Mouse (Mus musculus) hindbrain, embryonic 10.5 days (tissue): Measurements from ENCODE around the gene Ppfia3. TPM values are rescaled to one million over a fixed set of nuclear protein-coding genes. Genes with fewer than 3 reads are reported as not detected.

Source experiments
- DNase-seq: peaks from one replicate; pipeline ENCODE4 v3.0.0-alpha.2; 2017; ENCODE audit warnings: low spot score
- H3K27ac ChIP-seq: fragments of 300-500 bp; sonication (generic); 2 replicates; pipeline ENCODE4 v1.5.1; 2016; ENCODE audit warnings: mild to moderate bottlenecking, moderate library complexity
- H3K27me3 ChIP-seq: fragments of 300-500 bp; sonication (generic); 2 replicates; pipeline ENCODE4 v1.6.1; 2016; ENCODE audit warnings: mild to moderate bottlenecking; ENCODE audit not compliant: poor library complexity, insufficient read depth, severe bottlenecking
- H3K36me3 ChIP-seq: fragments of 300-500 bp; sonication (generic); 2 replicates; pipeline ENCODE4 v1.6.1; 2016; ENCODE audit warnings: mild to moderate bottlenecking, moderate library complexity
- H3K4me1 ChIP-seq: fragments of 300-500 bp; sonication (generic); replicated peaks from 2 replicates; pipeline ENCODE4 v1.6.1; 2016; ENCODE audit warnings: mild to moderate bottlenecking
- H3K4me3 ChIP-seq: fragments of 300-500 bp; sonication (generic); 2 replicates; pipeline ENCODE4 v1.5.1; 2016; ENCODE audit warnings: mild to moderate bottlenecking, moderate library complexity
- H3K9me3 ChIP-seq: fragments of 300-500 bp; sonication (generic); 2 replicates; pipeline ENCODE4 v1.6.1; 2016; ENCODE audit warnings: mild to moderate bottlenecking, moderate library complexity
- WGBS: fragments of 180-500 bp; shearing (Covaris S2); methylation state at CpG from one replicate; pipeline ENCODE4 v1.1.7; 2016; 5-methylcytosine and 5-hydroxymethylcytosine counted together
- polyA plus RNA-seq: library from polyadenylated mRNA; unstranded; fragments of >200 nt; fragmentation: Nextera tagmentation; extraction: Ambion mirVana; gene quantifications from 2 replicates; pipeline ENCODE4 v1.2.1, GENCODE M21; 2016

Ppfia3 gene
- polyA plus RNA-seq, 1 experiment from 2014 or later, result 12.9 TPM

DNA sequence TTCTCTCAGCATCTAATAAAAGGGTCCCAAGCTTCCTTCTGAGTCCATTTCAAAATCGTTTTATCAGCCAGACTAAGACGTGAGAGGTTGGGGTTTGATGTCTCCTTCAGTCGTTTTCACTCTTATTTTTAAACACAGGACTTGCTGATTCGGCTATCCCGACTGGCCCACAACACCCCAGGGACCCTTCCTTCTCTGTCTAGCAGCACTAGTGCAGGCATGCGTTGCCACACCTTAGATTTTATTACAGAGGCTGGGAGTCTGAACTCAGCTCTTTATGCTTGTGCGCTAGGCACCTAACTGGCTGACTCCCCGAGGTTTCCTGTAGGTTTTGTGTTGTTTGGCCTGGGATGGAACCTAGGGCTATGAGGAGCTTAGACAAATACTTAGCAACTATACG lies 53.3 kb downstream of the Ppfia3 start:
- DNase-seq, result no peak
- H3K9me3 ChIP-seq, result no peaks in the 10 kb centered on the region
- peaks cover 28% of the 10 kb centered on the region for H3K4me1 ChIP-seq
- H3K27ac ChIP-seq, result no peak overlapping the region
- peaks cover 6% of the 10 kb centered on the region; the same call in 1 of the 2 replicates for H3K36me3 ChIP-seq
- H3K4me3 ChIP-seq, result no peak overlapping the region
- peaks cover 6% of the 10 kb centered on the region; the same call in 1 of the 2 replicates for H3K27me3 ChIP-seq
- 46% methylated on average over 9 of the region's 9 CpGs for WGBS

DNA sequence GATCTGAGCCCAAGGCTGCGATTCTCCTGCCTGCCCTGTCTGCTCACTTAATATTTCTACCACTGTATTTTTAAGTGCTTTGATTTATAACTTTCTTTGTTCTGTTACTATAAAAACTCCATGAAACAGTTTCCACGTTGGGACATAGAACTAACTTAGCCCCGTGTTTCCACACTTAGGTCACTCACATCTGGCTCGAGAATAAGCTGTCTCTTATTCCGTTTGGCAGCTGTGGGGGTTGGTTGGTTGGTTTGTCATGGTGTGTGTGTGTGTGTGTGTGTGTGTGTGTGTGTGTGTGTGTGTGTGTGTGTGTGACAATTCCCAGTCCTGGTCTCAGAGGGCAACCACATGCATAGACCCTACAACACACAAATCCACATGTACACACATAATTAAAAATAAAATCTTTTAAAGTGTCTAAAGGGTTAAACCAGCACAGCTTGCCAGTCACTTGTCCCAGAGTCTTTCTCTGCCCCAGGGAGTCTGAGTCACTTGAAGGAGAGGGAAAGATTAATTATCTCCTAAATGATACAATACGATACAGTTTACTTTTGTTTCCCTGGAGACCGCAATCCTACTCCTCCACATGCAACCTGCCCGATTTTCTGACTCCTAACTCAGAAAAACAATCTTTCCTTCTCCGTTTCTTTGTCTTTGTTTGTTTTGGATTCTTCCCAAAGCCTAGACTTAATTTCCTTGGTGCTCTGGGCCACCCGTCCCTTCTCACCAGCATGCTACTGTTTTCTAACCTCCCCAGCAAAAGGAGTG lies 53.9 kb downstream of the Ppfia3 start:
- H3K27ac ChIP-seq, result no peak overlapping the region
- DNase-seq, result no peak
- WGBS, result 40% methylated on average over 10 of the region's 10 CpGs

DNA sequence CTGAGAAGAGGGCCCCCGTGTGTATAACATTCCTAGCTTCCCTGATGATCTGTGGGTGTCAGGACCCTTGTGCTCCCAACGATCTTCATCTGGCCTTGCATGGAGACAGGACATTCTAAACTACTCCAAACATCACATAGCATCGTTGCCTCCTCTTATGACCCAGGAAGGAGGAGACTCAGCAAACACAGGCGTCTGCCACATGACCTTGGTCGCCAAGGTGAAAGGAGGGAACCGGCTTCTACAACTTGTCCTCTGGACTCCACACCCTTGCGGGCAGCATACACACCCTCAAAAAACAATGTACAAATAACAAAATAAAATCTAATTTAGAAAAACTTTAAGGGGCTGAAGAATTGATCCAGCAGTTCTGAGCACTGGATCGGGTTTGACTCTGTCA lies 54.8 kb downstream of the Ppfia3 start:
- Histone ChIP-seq H3K27me3 (peaks cover 10% of the 10 kb centered on the region; the same call in 1 of the 2 replicates), H3K36me3 (0 out of 2 replicates have a peak, but pooled peaks cover 3% of the 10 kb centered on the region)

More for the DNA sequence above, 53.9 kb downstream of the Ppfia3 start:
- Histone ChIP-seq H3K27me3 (peaks cover 10% of the 10 kb centered on the region; the same call in 1 of the 2 replicates), H3K4me1 (peaks cover 29% of the 10 kb centered on the region), H3K36me3 (peaks cover 6% of the 10 kb centered on the region; the same call in 1 of the 2 replicates), H3K9me3 (no peaks in the 10 kb centered on the region), H3K4me3 (no peak overlapping the region)

DNA sequence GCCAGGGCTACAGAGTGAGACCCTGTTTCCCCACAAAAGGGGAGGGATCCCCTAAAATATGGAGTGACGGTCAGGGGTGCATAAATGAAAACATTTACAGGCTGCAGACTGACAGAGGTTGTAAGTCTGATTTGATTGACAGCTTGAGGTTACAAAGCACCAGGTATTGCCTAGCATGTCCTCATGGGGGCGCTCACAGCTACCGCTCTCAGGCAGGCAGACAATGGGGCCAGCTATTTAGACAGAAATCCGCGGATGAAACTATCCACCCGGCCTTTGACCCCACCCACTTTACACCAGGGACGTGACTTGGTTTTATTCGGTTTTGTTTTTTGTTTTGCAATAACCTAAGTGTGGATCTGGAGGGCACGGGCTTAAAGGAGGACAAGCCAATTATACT lies 57.4 kb downstream of the Ppfia3 start:
- WGBS, result 14% methylated on average over 9 of the region's 9 CpGs
- no peaks in the 10 kb centered on the region for H3K36me3 ChIP-seq
- no peak overlapping the region for H3K4me3 ChIP-seq
- H3K4me1 ChIP-seq, result peaks cover 41% of the 10 kb centered on the region
- DNase-seq, result peak; percentile 77
- peaks cover 10% of the 10 kb centered on the region; the same call in 1 of the 2 replicates for H3K27me3 ChIP-seq
- peak overlapping the region; percentile 70 for H3K27ac ChIP-seq
- no peaks in the 10 kb centered on the region for H3K9me3 ChIP-seq

More for the DNA sequence above, 54.8 kb downstream of the Ppfia3 start:
- H3K4me1 ChIP-seq, result peaks cover 29% of the 10 kb centered on the region
- DNase-seq, result no peak
- H3K4me3 ChIP-seq, result no peak overlapping the region
- H3K9me3 ChIP-seq, result no peaks in the 10 kb centered on the region
- 68% methylated on average over 8 of the region's 8 CpGs for WGBS
- H3K27ac ChIP-seq, result no peak overlapping the region

DNA sequence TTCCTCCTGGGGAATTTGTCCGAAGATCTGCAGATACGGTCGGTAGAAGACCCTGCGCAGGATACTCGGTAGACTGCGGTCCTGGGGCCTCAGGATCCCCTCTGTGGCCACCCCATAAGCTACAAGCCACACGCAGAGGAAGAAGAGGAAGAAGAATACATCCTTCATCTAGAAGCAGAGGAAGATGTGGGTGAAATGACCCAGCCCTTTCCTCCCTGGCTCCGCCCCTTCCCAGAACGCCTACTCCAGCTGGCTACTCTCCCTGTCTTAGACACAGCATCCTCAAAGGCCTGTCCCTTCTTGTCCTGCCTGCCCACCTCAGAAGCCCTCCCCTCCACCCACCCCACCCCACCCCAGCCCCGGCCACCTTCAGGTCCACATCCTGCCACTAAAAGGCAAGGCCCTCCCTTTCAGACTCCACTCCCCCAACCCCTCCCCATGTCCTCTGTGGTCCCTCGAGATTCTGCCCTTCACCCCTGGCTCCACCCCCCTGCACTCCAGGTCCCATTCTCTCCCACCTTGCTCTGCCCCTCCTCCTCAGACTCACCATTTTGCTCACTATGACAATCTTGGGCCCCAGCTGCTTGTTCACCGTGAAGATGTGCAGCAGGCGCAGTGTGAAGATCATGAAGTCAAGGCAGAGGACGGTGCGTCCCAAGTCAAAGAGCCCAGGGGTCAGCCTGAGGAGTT lies 58.1 kb downstream of the Ppfia3 start:
- Histone ChIP-seq H3K4me1 (peaks cover 40% of the 10 kb centered on the region), H3K27ac (peak overlapping the region; percentile 70), H3K4me3 (no peak overlapping the region), H3K9me3 (no peaks in the 10 kb centered on the region), H3K27me3 (peaks cover 10% of the 10 kb centered on the region; the same call in 1 of the 2 replicates), H3K36me3 (no peaks in the 10 kb centered on the region)
- 66% methylated on average over 15 of the region's 15 CpGs for WGBS
- DNase-seq, result no peak

GRCm38 (mm10) chr7:45305275-45305674 lies 61.5 kb downstream of the Ppfia3 start:
- Histone ChIP-seq H3K4me3 (peak overlapping the region; percentile 49), H3K36me3 (no peaks in the 10 kb centered on the region), H3K4me1 (peaks cover 29% of the 10 kb centered on the region), H3K27me3 (peaks cover 5% of the 10 kb centered on the region; the same call in 1 of the 2 replicates), H3K9me3 (no peaks in the 10 kb centered on the region), H3K27ac (peak overlapping the region; percentile 76)
- WGBS, result 4% methylated on average over 17 of the region's 17 CpGs
- peak; percentile 81 for DNase-seq

DNA sequence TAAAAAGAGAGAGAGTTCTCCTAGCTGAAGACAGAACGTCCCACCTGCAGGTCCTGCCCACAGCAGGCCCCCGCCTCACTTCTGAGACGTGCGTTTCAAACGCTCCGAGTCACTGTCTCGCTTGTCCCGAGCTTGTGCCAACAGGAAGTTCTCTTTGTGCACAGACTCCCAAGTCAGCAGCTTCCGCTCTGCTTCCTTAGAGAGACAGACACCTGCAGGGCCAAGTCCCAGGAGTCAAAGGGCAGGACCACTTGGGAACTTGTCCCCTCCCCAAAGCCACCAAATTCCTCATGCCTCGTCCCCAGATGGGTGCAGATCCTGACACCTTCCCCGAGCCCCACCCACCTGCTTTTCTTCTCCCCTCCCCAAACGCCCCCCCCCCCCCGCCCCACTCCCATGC lies 62.0 kb downstream of the Ppfia3 start:
- Histone ChIP-seq H3K27ac (peak overlapping the region; percentile 76), H3K36me3 (no peaks in the 10 kb centered on the region), H3K4me3 (peak overlapping the region; percentile 49), H3K4me1 (peaks cover 32% of the 10 kb centered on the region), H3K27me3 (peaks cover 5% of the 10 kb centered on the region; the same call in 1 of the 2 replicates), H3K9me3 (no peaks in the 10 kb centered on the region)
- no peak for DNase-seq
- WGBS, result 13% methylated on average over 13 of the region's 13 CpGs

- Histone ChIP-seq H3K9me3 (no peaks in the 10 kb centered on the region), H3K36me3 (no peaks in the 10 kb centered on the region), H3K4me3 (no peak overlapping the region), H3K4me1 (peaks cover 20% of the 10 kb centered on the region), H3K27me3 (no peaks in the 10 kb centered on the region), H3K27ac (no peak overlapping the region)
- DNase-seq, result no peak
- 88% methylated on average over 8 of the region's 8 CpGs for WGBS
Observed at GRCm38 (mm10) chr7:45302626-45303025, 64.2 kb downstream of the Ppfia3 start.

DNA sequence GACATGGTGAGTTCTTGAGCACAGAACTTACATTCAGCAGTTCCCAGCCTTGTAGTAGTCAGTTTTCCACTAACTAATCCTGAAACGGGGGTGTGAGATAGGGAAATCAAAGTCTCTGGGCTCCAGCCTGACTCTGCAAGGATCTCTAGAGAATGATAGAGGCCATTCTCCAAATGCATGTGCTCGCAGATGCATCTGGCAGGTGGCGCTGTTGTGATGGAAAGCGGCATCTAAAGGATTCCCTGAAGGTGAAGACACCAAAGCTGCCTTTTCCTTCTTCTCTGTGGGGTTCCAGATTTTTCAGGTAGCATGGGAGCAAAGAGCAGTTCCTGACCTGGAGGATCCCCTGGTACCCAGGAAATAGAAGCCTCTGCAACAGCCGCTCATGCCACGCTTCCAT lies 66.5 kb downstream of the Ppfia3 start:
- DNase-seq, result peak; percentile 58
- Histone ChIP-seq H3K9me3 (no peaks in the 10 kb centered on the region), H3K27ac (no peak overlapping the region), H3K4me3 (no peak overlapping the region), H3K36me3 (no peaks in the 10 kb centered on the region), H3K27me3 (no peaks in the 10 kb centered on the region), H3K4me1 (peaks cover 16% of the 10 kb centered on the region)
- WGBS, result 17% methylated on average over 6 of the region's 6 CpGs

GRCm38 (mm10) chr7:45299752-45300151 lies 67.1 kb downstream of the Ppfia3 start:
- Histone ChIP-seq H3K4me1 (peaks cover 11% of the 10 kb centered on the region), H3K27me3 (no peaks in the 10 kb centered on the region), H3K36me3 (no peaks in the 10 kb centered on the region), H3K4me3 (no peak overlapping the region), H3K27ac (no peak overlapping the region), H3K9me3 (no peaks in the 10 kb centered on the region)
- peak; percentile 63 for DNase-seq
- WGBS, result 18% methylated on average over 5 of the region's 5 CpGs

DNA sequence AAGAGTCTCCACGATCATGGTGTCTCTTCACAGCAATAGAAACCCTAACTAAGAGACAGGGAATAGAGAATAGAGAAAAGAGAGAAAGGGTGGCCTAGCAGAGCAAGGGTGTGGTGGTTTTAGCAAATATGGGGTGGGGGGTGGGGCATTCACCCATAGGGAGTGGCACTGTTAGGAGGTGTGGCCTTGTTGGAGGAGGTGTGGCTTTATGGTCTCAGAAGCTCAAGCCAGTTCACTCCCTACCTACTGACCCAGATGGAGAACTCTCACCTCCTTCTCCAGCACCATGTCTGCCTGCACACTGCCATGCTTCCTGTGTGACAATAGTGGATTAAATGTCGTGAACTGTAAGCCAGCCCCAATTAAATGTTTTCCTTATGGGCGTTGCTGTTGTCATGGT lies 69.3 kb downstream of the Ppfia3 start:
- H3K9me3 ChIP-seq, result no peaks in the 10 kb centered on the region
- H3K4me3 ChIP-seq, result no peak overlapping the region
- no peaks in the 10 kb centered on the region for H3K36me3 ChIP-seq
- DNase-seq, result no peak
- H3K27ac ChIP-seq, result no peak overlapping the region
- H3K27me3 ChIP-seq, result no peaks in the 10 kb centered on the region
- peaks cover 6% of the 10 kb centered on the region; the same call in 1 of the 2 replicates for H3K4me1 ChIP-seq
- 70% methylated on average over 3 of the region's 3 CpGs for WGBS

GRCm38 (mm10) chr7:45296626-45297025 lies 70.2 kb downstream of the Ppfia3 start:
- H3K4me1 ChIP-seq, result peaks cover 6% of the 10 kb centered on the region; the same call in 1 of the 2 replicates
- no peak for DNase-seq
- H3K27me3 ChIP-seq, result no peaks in the 10 kb centered on the region
- no peaks in the 10 kb centered on the region for H3K36me3 ChIP-seq
- H3K9me3 ChIP-seq, result no peaks in the 10 kb centered on the region
- H3K27ac ChIP-seq, result no peak overlapping the region
- WGBS, result 80% methylated on average over 1 of the region's 1 CpGs
- no peak overlapping the region for H3K4me3 ChIP-seq
